Mouse (Mus musculus) heart, adult 2 months (tissue): Measurements from ENCODE around the gene Chrna9.

Experiments
- CTCF ChIP-seq: fragments of 200-600 bp; IDR thresholded peaks from 2 replicates; pipeline ENCODE4 v1.8.1; 2022; ENCODE audit warnings: antibody characterized with exemption, mild to moderate bottlenecking, moderate library complexity
- POLR2A ChIP-seq: fragments of 200-500 bp; IDR thresholded peaks from 2 replicates; pipeline ENCODE4 v1.6.1; 2011; ENCODE audit warnings: mild to moderate bottlenecking, low read depth, low read length, control low read depth; ENCODE audit not compliant: insufficient read depth

DNA sequence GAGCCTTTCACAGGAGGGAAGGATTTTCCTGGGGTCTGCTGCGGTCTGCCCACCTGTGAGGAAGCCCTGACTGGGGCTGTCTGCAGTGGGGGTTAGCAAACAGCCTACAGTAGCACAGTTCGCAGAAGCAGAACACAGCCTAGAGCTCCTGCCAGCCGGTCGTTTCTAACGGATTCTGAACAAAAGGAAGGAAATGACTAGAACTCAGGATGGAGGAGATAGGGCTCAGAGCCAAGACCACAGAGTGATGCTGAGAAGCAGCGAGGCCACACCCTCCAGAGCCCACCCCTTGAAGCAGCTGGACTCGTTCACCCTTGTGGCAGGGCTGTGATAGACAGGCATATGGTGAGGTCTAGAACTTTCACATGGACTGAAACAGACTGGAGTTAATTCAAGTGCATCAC lies 33.9 kb upstream of the Chrna9 start:
- TF ChIP-seq CTCF (no peak), POLR2A (no peak)
